Mouse (Mus musculus): ENCODE results near the gene Btbd2.
A peak's percentile ranks its signal among the peaks of the same experiment; 100 is the strongest.
"Not testable (repeated sequence)": the region's sequence is repeated elsewhere in the genome, so short reads cannot be mapped to it uniquely, and the experiment has no call there.

The Btbd2 gene

DNA sequence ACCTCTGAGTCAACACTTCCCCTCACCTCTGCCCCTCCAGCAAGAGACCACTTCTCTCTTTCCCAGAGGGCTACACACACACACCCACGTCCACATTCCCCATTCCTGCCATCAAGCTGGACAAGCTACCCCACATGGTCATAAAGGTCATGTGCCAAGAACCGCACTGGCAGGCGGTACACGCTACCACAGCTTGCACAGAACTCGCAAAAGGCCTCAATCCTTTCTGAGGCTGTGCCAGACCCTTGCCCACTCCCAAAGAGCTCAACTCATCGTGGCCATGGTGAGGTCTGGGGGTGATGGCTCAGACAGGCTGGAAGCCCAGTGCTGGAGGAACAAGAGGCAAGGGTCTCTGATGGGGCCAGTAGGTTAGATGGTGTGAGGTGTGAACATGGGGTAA lies 2.0 kb downstream of the Btbd2 start:
- DNase-seq (ENCODE audit: extremely low read depth, insufficient read length, low spot score), result no peak

DNA sequence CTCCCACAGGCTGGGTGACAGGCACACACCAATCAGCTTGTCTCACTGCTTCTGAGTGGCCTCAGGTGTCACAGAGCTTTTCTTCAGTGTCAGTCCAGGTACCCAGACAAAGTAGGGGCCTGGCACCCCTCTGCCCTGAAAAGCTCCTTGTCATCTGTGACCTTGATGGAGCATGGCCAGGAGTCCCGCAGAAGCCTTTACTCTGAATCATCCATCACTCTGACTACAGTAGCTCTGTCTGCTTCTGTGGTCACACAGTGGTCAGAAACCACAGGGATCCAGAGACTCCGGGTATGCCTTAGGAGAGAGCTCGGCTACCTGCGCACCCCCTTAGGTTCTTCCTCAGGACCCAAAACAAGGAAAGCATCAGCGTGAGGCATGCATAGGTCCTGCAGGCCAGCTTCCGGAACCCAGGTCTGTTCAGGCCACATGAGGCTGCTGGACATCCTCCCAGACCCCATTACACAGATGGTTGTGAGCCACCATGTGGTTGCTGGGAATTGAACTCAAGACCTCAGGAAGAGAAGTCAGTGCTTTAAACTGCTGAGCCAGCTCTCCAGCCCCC lies 3.6 kb downstream of the Btbd2 start:
- peak; percentile 69 for DNase-seq (ENCODE audit: extremely low read depth, insufficient read length, low spot score)

DNA sequence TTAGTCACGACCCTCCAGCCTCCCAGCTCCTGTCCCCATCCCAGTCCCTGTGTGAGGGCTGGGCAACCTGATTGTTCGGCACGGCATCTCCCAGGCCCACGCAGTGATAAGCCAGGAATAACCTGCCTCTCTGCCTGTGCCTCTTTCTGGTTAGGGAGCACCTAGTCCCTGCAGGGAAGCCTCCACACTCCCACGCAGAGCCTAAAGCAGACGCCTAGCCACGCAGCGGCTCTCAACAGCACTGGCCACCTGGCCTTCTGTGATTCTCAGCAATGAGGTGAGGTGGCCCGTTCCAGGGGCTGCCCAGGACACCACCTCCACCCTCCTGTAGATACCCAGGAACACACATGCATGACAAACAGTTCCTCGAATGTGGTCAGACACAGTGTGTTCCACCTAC lies 6.5 kb downstream of the Btbd2 start:
- DNase-seq (ENCODE audit: extremely low read depth, insufficient read length, low spot score), result no peak

DNA sequence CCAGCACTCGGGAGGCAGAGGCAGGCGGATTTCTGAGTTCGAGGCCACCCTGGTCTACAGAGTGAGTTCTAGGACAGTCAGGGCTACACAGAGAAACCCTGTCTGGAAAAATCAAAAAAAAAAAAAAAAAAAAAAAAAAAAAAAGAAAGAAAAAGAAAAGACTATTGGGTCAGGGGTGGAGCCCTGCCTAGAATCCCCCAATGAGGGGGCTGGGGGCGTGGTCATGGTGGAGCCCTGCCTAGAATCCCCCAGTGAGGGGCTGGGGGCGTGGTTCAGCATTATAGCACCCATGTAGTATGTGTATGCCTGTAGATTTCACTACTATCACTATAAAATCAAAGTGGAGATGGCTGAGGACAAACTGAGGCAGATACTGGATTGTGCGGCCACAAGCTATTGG lies 7.0 kb downstream of the Btbd2 start:
- DNase-seq (ENCODE audit: extremely low read depth, insufficient read length, low spot score), result not testable (repeated sequence)

DNA sequence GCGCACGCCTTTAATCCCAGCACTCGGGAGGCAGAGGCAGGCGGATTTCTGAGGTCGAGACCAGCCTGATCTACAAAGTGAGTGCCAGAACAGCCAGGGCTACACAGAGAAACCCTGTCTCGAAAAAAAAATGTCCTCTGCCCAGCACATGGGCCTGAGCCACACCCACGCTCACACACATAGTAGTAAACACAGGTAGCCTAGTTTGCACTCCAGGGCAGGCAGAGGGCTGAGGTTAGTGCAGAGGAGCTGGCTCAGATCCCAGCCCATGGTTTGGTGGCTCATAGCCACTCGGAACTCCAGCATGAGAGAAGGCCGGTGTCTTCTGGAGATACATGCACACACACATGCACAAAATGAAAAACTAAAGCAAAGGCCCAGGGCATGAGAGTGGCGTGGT lies 9.9 kb downstream of the Btbd2 start:
- DNase-seq (ENCODE audit: extremely low read depth, insufficient read length, low spot score), result no peak

DNA sequence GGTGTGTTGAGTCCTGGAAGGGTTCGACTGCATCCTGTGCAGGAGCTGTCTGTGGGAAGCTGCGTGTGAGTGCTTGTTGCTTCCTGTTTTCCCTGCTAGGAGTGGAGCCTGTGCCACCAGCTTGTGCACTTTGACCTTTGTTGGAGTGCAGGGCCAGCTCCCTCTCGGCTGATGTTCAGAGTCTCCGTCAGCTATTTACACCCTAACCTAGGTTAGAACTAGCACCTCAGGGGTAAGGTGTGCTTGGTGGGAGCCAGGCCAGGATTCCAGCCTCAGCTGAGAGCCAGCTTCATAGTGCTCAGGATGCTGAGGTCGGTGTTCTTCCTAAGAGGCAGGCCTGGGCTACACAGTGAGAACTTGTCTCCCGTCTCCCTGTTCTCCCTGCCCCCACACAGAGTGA lies 21.5 kb downstream of the Btbd2 start:
- DNase-seq (ENCODE audit: extremely low read depth, insufficient read length, low spot score), result no peak

DNA sequence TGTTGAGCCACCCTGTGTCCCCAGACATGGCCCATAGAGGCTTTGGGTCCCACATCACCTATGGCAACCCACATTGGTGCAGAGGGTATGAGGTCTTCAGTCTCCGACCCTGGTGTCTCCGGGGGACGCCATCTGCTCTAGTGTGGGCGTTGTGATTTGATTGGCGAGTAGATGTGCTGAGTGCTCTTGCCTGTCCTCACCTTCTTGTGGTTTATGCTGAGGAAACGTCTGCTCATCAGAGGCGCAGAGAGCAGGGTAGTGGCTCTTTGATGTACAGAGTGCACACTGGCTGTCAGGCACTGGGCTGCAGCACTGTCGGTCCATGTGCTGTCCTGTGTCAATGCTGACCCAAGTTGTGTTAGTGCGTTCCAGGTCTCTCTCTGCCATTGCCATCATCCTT lies 27.9 kb downstream of the Btbd2 start:
- DNase-seq (ENCODE audit: extremely low read depth, insufficient read length, low spot score), result no peak

DNA sequence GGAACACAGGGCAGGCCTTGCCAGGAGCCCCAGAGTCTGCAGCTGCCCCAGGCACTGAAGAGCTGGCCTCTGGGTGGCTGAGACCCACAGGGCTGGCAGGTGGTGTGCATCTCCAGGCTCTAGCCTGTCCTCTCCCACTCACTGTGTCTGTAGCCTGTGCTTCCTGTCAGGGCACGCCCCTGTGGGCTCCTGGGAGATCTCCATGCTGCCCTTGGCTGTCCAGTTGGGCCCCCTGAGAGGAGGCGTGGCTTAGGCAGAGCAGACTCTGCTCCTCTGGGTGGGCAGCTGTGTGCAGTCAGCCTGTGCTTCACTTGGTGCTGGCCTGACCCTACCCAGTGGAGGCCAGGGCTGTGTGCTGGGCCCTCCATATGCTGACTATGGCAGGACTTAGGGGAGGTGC lies 29.2 kb downstream of the Btbd2 start:
- no peak for DNase-seq (ENCODE audit: extremely low read depth, insufficient read length, low spot score)

DNA sequence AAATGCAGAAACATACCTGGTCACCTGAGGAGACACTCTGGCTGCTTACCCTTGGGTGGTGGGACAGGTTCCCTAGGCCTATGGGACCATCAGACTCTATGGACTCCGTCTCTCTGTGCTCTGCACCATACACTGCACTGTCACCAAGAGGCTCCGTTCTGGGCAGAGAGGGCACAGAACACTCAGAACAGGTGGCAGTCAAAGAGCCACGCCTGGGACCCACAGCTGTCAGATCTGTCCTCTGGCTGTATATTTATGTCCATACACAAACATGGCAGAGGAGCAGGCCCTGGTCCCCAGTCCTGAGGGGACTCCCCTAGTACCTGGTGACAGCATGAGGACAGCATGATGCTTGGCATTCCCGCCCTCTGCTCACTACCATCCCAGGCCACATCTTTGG lies 31.1 kb downstream of the Btbd2 start:
- no peak for DNase-seq (ENCODE audit: extremely low read depth, insufficient read length, low spot score)

DNA sequence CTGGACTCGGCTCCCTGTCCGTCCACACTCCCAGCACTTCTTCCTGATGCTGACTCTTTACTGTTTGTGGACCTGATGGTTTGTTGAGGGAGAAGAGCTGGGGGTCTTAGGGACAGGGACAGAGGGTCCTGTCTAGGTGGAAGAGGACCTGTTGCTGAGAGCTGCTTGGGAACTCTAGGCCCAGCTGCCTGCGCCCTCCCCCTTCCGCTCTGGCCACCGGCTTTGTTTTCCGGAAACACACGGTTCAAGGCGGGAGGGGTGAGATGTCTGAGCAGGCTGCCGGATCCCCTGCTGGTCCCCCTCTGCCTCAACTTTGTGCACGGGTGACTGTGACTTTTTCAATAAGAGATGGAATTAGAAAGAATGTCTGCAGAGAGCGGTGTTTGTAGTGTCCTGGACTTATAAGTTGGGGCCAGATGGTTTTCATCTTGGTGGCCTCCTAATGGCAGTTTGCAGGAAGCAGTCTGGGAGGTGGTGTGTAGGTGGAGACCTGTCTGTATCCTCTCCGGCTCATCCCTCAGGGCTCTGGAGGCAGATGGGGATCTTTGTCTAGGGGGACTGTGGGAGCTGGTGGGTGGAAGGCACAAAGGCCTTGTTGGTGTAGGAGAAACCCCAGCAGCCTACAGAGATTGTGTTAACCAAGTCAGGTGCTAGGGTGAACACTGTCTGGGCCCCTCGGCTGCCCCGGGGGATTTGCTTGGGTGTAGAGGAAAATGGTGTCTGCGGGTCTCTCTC lies 33.2 kb downstream of the Btbd2 start:
- peak; percentile 64 for DNase-seq (ENCODE audit: extremely low read depth, insufficient read length, low spot score)

DNA sequence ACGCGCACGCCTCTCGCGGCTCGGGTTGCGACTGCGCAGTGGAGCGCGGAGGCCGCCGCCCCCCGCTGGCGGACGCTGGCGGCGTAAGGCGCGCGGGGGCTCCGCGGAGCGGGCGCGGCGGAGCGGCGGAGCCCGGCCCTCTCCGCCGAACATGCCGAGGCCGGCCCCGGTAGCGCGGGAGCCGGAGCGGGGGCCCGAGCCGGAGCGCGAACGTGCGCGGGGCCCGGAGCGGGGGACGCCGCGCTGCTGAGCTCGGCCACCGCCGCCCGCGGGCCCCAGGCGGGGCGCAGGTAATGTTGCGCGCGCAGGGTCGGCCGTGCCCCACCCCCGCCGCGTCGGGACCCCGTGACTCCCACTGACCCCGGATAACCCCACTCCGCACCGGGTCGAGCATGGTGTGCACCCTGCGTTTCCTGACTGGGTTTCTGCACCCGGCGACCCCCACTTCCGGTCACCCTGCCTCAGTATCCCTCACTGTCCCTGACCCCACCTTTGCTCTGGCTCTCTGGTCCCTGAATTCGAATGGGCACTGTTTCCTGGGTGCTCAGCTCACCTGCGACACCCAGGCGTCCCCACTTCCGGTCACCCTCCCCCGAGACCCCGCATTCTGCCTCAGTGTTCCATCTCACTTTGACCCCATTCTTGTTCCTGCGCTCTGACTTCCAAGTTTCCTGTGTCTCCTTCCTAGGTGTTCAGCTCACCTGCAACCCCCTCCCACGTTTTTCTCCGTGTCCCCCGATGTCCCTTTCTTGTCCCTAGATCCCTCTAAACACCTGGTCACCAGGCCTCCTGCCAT lies 34.0 kb downstream of the Btbd2 start, which contains the start of gene Csnk1g2:
Csnk1g2 (plus strand) TSS at position 178 of the 796 bp plus-strand sequence.
- peak; percentile 51 for DNase-seq (ENCODE audit: extremely low read depth, insufficient read length, low spot score)

DNA sequence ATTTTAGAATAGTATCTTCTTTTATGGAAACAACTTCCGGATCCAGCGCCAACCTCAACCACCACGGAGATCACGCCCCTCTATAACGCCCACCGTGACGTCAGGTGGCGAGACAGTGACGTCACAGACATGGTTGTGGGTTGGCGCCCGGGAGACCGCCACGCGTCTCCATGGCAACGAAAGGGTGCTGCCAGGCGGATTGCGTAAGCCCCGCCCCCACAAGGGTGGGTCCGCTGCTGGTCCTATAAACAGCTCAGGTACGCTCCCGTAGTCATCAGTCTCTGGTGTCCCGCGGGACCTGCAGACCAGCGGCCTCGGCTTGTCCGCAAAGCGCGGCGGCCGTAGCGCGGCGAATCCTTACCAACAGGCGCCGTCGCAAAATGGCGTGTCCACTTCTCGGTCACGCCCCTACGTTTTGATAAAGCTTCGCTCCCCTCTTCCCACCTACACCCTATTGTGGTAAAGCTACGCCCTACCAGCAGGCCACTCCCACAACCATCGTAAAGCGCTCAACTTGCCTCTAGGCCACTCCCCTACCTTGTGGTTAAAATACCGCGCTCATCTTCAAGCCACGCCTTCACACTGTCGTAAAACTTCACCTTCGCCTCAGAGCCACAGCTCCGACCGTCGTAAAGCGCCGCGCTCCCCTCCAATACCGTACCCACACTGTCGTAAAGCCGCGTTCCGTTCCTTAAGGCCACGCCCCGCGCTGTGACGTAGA lies 34.8 kb downstream of the Btbd2 start:
- peak; percentile 100 for DNase-seq (ENCODE audit: extremely low read depth, insufficient read length, low spot score)

DNA sequence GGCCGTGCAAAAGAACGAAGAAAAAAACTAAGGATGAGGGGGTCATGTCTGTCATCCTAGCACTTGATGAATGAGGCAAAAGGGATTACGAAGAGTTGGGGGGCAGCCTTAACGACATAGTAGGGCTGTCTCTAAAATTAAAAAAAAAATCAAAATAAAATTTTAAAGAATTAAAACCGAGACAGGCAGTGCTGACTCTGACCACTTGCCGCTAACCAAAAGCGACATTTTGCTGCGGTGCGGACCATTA lies 35.3 kb downstream of the Btbd2 start:
- DNase-seq (ENCODE audit: extremely low read depth, insufficient read length, low spot score), result no peak

DNA sequence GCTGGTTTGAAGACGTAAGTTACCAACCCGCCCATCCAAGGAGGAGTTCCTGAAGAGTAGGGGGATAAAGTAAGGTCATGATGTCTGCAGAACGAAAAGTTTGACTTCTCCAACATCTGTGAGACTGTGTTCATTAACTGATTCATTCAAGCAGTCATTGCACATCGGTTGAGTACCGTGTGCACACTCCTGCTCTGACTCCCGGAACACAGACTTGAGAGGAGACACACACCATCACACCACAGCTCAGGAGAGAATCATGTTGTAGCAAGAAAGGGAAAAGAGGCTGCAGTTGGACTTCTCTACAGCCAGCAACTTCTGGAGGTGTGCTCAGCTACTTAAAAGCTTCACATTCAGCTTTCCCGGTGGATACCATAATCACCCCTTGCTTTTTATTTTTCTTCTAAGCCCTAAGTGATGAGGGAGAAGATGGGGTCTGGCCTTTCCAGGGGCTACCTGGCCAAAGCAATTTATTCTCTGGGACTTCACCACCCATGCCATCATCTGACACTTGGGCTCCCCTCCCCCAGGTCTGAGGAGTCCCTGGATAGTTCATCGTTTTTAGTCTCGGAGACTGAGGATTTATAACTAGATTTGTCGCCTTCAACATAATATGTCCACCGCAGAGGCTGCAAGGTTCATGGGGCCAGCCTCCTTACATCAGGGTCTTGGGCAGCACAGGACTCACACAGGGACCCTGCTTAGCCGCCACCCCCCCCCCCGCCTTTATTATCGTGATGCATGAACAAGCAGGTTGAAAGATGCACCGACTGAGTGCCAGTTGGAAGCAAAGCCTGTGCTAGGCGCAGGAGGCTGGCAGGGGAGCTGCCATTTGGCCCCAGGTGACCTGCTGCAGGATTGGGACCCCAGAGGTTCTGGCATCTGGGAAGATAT lies 35.8 kb downstream of the Btbd2 start:
- no peak for DNase-seq (ENCODE audit: extremely low read depth, insufficient read length, low spot score)

DNA sequence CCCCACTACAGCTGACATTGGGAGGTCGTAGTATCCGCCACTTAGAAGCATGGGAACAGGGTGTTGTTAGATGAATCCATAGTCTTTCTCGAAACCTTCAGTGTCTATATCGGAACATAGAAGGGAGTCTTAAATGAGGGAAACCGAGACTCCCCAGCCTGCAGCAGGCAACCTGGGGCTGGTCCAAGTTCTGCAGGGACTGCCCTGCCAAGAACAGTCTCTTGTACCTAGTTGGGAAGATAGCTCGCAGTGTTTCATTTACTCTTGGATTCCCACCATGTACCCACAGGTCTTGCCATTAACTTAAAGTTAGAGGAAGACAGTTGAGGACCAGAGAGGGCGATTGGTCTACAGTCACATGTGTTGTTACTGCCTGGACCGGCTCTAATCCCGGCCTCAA lies 36.5 kb downstream of the Btbd2 start:
- DNase-seq (ENCODE audit: extremely low read depth, insufficient read length, low spot score), result no peak

DNA sequence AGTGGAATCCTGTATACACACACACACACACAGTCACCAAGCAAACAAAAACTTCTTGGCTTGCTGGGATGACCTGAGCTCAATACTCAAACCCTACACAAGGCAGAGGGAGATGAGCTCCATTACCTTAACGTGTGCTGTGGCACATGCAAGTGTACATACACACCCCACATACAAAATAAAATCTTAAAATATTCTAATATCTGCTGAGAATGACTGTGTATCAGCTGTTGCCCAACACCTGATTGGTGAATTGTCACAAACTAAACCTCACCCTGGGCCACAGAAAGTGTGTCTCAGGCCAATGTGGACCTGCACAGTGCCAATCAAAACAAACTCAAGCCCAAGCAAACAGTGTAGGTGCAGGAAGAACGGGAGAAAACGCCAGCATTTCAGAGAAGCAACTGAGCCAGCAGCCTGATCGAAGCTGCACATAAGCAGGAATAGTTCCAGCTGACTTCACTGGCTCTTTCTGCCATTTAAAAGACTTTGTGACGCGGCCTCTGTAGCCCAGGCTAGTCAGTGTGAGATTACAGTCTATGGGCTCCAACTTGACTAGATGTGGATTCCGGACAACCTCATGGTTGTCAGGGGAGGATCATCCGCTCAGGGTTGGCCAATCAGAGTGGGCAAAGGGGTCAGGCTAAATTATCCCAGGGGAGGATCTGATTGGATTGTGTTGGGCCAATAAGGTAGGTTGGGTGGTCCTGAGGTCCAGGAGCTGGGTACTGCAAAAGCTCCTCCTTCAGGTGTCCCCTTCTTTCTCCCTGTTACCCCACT lies 37.2 kb downstream of the Btbd2 start:
- DNase-seq (ENCODE audit: extremely low read depth, insufficient read length, low spot score), result peak; percentile 38

DNA sequence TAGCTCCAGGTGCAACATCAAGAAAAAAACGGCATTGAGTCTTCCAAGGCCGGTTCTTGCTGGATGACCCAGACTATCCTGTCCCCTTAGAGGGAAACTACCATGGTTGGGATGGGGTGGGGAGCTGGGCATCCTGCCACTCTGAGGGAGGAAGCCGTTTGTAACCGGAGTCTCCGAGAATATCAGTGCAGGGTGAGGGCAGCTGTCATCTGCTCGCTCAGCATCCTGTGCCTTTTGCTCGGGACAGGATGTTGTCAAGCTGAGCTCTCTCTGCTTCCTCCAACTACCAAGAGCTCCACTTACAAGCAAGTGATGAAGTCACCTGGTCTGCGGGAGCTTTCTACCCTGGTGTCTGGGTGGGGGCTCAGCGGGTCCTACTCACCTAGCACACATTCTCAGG lies 38.7 kb downstream of the Btbd2 start:
- no peak for DNase-seq (ENCODE audit: extremely low read depth, insufficient read length, low spot score)

DNA sequence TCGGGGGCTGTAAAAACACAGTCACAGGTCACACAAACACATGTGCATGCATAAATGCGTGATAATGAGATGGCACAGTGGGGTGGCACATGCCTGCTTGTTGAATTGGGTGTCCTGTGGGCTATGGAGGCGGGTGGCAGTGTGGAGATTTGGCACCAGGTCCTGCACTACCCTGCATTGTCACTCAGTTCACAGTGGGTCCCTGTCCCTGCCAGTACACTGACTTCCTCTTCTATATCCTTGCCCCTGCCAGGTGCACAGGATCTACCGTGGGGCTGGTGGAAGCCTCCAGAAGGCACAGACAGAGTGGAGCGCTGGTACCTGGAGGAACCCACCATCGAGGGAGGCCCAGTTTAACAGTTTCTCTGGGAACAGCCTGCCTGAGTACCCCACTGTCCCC lies 42.5 kb downstream of the Btbd2 start:
- no peak for DNase-seq (ENCODE audit: extremely low read depth, insufficient read length, low spot score)

DNA sequence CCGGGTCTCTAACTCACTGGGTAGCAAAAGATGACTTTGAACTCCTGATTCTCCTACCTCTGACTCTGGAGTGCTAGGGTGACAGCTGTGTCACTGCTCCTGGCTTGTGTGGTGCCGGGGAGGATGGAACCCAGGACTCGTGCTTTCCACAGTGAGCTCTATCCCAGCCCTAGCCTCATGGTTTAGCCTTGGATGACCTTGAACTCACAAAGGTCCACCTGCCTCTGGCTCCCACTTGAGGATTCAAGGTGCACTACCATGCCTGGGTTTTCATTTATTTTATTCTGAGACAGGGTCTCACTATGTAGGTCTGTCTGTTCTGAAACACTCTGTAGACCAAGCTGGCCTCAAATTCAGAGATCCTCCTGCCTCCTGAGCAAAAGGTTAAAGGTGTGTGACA lies 43.0 kb downstream of the Btbd2 start:
- no peak for DNase-seq (ENCODE audit: extremely low read depth, insufficient read length, low spot score)

DNA sequence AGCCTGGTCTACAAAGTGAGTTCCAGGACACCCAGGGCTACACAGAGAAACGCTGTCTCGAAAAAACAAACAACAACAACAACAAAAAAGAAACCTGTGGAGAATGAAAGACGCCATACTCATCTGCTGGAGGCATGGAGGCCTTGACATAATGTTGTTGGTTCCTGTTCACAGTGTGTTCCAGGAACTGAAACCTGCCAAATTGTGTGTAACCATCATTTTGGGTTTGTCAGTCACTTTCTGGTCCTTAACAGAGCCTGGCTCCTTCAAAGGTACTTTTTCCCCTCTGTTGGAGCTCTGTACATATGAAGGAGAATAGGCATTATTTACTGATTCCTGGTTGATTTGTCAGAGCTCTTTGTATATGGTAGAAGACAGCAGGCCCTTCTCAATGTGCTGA lies 45.0 kb downstream of the Btbd2 start:
- no peak for DNase-seq (ENCODE audit: extremely low read depth, insufficient read length, low spot score)
